Mouse (Mus musculus) NIH3T3 (cell line): ENCODE data around the gene Dido1.
A peak's percentile ranks its signal among the peaks of the same experiment; 100 is the strongest.

Source experiments
- DNase-seq: peaks from one replicate; pipeline ENCODE4 v3.0.0-alpha.2; 2012; ENCODE audit warnings: low read depth

Gene Dido1

DNA sequence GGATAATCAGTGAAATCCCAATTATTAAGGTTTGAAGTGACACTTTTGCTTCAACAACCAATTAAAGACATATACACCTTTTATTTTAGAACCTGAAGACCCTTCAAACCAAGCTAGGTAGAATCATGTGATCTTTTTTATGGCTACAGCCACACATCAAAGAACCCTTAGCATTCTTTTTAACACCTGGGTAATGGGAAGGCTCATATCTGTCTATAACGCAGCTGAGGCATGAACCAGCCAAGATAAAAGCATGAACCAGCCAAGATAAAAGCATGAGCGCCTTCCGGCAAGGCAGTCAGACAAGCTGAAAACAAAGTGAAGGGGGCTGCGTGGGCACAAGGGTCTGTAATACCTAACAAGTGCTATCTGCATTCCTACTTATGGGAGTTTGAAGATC, 25.8 kb downstream of the Dido1 start:
- DNase-seq: no peak

- DNase-seq: no peak
These were observed 26.3 kb downstream of the Dido1 start for GRCm38 (mm10) chr2:180683524-180683923.

DNA sequence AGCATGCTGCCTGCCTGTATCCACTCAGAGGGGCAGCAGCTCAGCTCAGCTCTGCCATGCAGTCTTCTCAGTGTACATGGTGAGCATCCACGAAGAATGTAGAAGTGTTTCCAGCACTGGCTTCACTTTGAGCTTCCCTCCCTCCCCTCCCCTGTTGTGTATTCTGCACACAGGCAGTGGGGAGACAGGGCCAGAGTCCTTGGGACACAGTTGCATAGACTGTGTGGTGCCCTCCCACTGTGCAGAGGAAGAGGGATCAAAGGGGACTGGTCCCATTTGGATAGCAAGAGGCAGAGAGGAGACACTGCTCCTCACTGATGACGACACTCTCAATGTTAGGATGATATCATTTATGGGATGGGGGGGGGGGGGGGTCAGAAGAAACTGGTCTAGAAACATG, 28.6 kb downstream of the Dido1 start:
- no peak for DNase-seq

DNA sequence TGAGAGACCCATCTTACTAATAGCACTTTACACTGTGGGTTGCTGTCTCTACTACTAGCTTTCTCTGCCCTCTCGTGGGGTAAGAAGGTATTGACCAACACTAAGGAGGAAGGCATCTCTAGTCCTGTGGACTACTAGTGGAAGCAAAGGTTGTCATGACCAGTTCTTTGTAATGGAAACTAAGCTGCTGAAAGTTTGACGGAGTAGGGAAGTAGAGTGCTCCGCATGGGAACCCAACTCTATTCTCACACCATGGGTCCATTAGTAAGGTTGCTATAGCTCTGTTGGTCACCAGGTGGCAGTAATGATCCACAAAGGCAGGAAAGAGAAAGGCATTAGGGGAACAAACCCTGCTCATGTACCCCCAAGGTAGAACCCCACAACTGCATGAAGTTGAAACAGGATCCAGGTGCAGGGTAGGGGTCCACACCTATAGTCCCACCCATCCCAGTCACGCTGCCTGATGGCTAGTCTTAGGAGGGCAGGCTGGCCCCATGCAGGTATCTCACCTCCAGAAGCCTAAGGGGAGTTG, 31.1 kb downstream of the Dido1 start:
- DNase-seq: peak; percentile 79

DNA sequence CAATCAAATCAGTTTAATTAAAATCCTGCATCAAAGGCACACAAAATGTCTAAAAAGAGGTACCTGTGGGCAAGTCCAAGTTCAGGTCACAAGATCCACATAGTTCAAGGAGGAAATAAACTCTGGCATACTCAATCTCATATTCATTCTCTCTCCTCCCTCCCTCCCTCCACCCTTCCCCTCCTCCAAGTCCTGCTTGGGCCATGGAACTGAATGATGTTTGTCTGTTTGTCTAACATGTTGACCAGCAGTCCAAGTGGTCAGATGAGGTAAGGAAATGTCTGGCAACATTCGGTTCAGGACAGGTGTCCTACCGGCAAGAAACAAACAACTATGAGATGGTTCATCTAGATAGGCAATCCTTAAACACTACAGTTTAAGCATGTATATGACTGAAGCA, 33.1 kb downstream of the Dido1 start:
- DNase-seq: no peak

DNA sequence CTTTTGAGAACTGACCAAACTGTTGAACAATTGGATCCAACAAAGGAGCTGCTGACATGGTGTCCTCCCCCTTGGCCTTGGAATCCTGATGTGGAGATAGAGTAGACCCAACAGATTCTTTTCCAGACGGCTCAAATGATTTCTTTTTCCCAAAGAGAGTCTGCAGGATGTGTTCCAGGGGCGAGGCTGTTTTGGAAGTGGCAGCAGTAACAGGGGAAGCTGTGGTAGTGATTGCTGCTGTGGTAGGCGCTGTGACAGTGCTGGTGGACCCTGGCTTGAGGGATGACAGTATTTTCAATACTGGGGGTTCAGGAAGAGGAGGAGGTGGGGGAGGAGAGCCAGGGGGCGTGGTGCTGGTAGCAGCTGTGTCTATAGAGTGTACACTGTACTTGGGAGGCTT, 47.8 kb downstream of the Dido1 start:
- no peak for DNase-seq

DNA sequence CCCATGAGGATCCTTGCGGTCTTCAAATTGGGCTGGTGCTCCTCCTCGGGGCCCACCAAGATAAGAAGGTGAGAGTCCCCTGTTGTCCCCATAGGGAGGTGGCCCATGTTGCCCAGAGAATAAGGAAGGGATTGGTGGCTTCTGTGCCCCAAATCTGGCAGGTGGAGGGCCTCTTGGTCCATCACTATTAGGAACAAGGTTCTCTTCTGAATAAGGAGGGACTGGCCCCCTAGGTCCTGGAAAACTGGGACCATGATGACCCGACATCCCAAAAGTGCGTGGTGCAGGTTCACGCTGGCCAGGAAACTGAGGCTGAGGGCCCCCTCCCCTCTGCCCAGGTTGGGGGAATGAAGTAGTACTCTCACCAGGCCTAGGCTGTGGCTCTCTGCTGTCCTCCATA, 49.3 kb downstream of the Dido1 start:
- DNase-seq: no peak

- no peak for DNase-seq
These were observed 50.2 kb downstream of the Dido1 start for GRCm38 (mm10) chr2:180659353-180660150.

- no peak for DNase-seq
These were observed 51.4 kb downstream of the Dido1 start for GRCm38 (mm10) chr2:180658381-180658780.

DNA sequence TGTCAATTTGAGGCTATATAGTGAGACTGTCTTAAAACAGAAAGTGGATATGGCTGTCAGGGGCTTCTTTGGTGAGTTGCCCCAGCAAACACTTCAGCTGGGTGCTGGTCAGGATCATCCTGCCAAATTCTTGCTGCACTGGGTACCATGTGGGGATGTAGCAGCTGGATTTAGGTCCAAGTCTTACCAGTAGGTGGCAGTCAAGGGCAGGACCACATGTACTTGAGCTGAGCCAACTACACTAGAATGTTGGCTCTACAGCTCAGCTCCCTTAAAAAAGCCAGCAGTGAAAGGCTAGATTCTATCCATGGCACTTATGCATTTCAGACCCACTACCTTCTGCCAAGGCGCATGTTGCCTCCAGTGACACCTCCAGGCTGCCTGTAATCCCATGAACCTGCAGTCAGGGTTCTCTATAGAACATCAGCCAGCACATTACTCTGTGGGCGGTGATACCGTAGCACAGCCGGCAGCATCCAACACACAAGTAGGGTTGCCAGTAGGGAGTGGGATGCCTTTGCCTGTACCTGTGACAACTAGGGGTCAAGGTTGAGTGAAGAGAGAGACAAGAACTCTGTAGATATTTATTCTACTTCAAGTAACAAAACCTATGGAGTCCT, 52.3 kb downstream of the Dido1 start:
- DNase-seq: peak; percentile 92

GRCm38 (mm10) chr2:180655150-180655549, 54.6 kb downstream of the Dido1 start:
- no peak for DNase-seq

- DNase-seq: no peak
These were observed 55.1 kb downstream of the Dido1 start for GRCm38 (mm10) chr2:180654666-180655065.

GRCm38 (mm10) chr2:180646841-180647240, 63.0 kb downstream of the Dido1 start:
- DNase-seq: peak; percentile 42

- DNase-seq: no peak
These were observed 66.2 kb downstream of the Dido1 start for GRCm38 (mm10) chr2:180643626-180644025.

GRCm38 (mm10) chr2:180642555-180643260, 67.1 kb downstream of the Dido1 start, which contains the start of gene Tcfl5:
Gene Tcfl5 (minus strand): TSS chr2:180642708.
- no peak for DNase-seq

DNA sequence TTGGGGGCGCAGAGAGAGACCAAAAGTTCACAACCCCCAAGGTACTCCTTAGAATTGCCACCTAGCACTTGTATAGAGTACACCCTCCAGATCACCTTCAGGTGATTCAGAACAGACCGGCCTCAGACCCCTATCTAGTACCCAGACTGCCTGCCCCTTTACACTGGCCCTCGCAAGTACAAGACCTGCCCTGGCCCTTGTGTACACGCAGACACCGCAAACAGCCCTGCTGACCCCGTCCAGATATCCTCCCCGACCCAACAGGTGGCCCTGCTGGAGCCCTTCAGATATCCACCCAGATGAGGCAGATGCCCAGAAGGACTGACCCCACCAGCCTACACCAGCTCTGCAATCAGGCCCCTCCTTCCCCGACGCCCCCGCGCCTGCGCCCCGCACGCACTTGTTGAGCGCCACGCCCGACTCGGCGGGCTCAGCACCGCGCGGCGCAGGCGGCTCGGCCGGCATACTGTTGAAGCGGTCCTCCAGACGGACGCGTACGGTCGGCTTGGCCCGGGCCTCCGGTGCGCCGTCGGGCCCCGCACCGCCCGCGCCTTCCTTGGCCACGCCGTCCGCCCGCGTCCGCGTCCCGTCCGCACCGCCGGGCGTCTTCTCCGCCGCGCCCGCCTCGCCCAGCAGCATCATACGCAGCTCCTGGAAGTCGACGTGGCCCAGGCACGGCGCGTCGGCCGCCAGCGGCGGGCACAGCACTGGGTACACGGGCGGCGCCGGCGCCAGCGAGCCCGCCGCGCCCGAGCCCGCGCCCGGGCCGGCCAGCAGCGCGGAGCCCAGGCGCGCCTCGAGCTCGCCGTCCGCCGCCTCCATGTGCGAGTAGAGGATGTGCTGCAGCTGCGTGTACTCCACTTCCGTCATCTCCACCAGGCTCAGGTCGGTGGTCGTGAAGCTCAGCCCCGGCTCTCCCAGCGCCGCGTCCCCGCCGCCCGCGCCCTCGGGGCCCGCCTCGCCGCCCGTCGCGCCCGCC, 67.9 kb downstream of the Dido1 start:
- DNase-seq: no peak

DNA sequence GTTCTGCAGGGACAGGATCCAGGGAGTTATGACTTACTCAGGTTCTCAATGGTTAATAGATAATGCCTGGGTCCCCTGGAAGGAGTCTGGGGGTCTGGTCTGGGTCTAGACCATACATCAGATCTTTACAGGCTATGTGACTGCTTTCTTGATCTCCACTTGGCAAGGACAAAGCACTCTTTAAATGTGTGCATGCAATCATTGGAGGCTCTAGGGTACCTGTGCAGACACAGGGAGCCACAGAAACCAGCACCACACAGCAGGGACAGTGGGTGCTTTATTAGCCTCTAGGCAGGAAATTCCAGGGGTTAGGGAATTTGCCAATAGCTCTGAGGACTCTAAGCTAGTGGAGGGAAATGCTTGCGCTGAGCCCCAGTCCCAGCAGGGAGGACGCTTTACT, 97.9 kb downstream of the Dido1 start:
- no peak for DNase-seq

GRCm38 (mm10) chr2:180610283-180610682, 99.5 kb downstream of the Dido1 start:
- DNase-seq: no peak
